Mouse (Mus musculus) kidney, postnatal 0 days (tissue): ENCODE data around the gene Tpk1. TPM values are rescaled to one million over a fixed set of nuclear protein-coding genes. Genes with fewer than 3 reads are reported as not detected.

Experiments used
- ATAC-seq: fragments of 200-750 bp; cut with Nextera tagmentation; replicated peaks from 2 replicates; pipeline ENCODE4 v1.8.0; 2017; ENCODE audit warnings: low read depth, moderate number of reproducible peaks, moderate TSS enrichment, moderate library complexity; ENCODE audit not compliant: low FRiP score
- DNase-seq: peaks from one replicate; pipeline ENCODE4 v3.0.0-alpha.2; 2016; ENCODE audit warnings: low spot score
- H3K27ac ChIP-seq: fragments of 300-500 bp; sonication (generic); 2 replicates; pipeline ENCODE4 v1.5.1; 2014; ENCODE audit warnings: mild to moderate bottlenecking
- H3K27me3 ChIP-seq: fragments of 300-500 bp; sonication (generic); 2 replicates; pipeline ENCODE4 v1.6.1; 2014; ENCODE audit warnings: low read length, mixed read lengths; ENCODE audit not compliant: insufficient read depth
- H3K36me3 ChIP-seq: fragments of 300-500 bp; sonication (generic); 2 replicates; pipeline ENCODE4 v1.6.1; 2014; ENCODE audit warnings: low read length, mixed read lengths; ENCODE audit not compliant: insufficient read depth
- H3K4me1 ChIP-seq: fragments of 300-500 bp; sonication (generic); replicated peaks from 2 replicates; pipeline ENCODE4 v1.6.1; 2014; ENCODE audit warnings: antibody characterized with exemption, low read length, mixed read lengths; ENCODE audit not compliant: insufficient read depth
- H3K4me2 ChIP-seq: fragments of 300-500 bp; sonication (generic); 2 replicates; pipeline ENCODE4 v1.6.1; 2014; ENCODE audit warnings: mild to moderate bottlenecking, low read length, moderate library complexity, mixed read lengths
- H3K4me3 ChIP-seq: fragments of 300-500 bp; sonication (generic); replicated peaks from 2 replicates; pipeline ENCODE4 v1.5.1; 2014; ENCODE audit warnings: low read depth, low read length
- H3K9ac ChIP-seq: fragments of 300-500 bp; sonication (generic); 2 replicates; pipeline ENCODE4 v1.6.1; 2014; ENCODE audit warnings: low read depth, low read length
- H3K9me3 ChIP-seq: fragments of 300-500 bp; sonication (generic); replicated peaks from 2 replicates; pipeline ENCODE4 v1.6.1; 2016; ENCODE audit warnings: low read length, inconsistent platforms, mixed read lengths
- CTCF ChIP-seq: IDR thresholded peaks from 2 replicates; pipeline ENCODE4 v1.5.1; 2016; ENCODE audit warnings: antibody characterized with exemption, low read depth, mild to moderate bottlenecking, moderate library complexity
- WGBS: fragments of 180-500 bp; shearing (Covaris S2); extraction: QIAGEN DNeasy Blood & Tissue Kit; methylation state at CpG from one replicate; pipeline ENCODE4 v1.1.7; 2014; 5-methylcytosine and 5-hydroxymethylcytosine counted together
- polyA plus RNA-seq: library from polyadenylated mRNA; unstranded; fragments of >200 nt; fragmentation: Nextera tagmentation; extraction: Ambion mirVana; gene quantifications from 2 replicates; pipeline ENCODE4 v1.2.1, GENCODE M21; 2015

The Tpk1 gene
- polyA plus RNA-seq, 1 experiment from 2014 or later = 29.5 TPM

DNA sequence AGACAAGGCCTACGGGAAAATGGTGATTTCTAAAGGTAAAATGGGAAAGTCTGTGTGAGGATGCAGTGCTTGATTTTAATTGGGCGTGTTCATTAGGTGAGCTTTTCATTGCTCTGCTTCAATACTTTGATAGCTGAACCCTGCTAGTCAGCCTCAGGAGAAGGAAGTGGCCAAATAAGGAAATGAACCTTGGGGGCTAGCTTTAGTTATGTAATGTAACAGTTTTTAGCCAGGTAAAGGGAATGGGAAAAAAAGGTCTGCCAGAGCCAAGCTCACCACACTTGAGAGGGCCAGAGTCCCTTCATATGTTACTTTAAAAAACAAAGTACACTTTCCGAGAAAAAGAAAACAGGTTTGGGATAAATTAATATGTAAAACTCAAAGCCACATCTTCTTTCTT is 11.5 kb upstream of the Tpk1 start:
- DNase-seq = no peak
- Histone ChIP-seq H3K9me3 (no peaks in the 10 kb centered on the region), H3K27ac (no peak overlapping the region), H3K4me1 (no peaks in the 10 kb centered on the region), H3K36me3 (no peaks in the 10 kb centered on the region), H3K4me3 (no peak overlapping the region), H3K9ac (no peak overlapping the region), H3K4me2 (no peak overlapping the region), H3K27me3 (no peaks in the 10 kb centered on the region)
- no peak for ATAC-seq
- no peak for TF ChIP-seq CTCF
- WGBS = 81% methylated on average over 3 of the region's 3 CpGs

DNA sequence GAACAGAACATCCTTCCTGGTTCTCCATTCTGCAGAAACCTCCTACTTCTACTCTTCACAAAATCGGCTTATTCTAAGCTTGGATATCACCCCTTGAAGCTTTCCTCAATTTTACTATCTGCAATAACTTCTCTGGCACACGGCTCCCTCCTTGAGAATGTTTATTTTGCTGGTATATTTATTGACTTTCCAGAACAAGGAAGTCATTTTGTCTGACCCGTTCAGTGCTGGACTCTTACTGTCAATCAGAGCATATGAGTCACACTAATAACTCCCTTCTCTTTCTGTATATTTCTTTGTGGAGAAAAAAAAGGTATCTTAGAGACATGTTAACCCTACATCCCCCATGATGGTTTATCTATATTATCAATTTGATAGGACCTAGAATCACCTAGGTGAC is 10.1 kb upstream of the Tpk1 start:
- no peaks in the 10 kb centered on the region for H3K4me1 ChIP-seq
- H3K4me3 ChIP-seq = no peak overlapping the region
- TF ChIP-seq CTCF = no peak
- no peak overlapping the region; the same call in 1 of the 2 replicates for H3K27ac ChIP-seq
- H3K9ac ChIP-seq = no peak overlapping the region
- H3K4me2 ChIP-seq = no peak overlapping the region
- no peaks in the 10 kb centered on the region for H3K27me3 ChIP-seq
- WGBS = 27% methylated on average over 3 of the region's 3 CpGs
- ATAC-seq (no peak), DNase-seq (peak; percentile 55)
- no peaks in the 10 kb centered on the region for H3K36me3 ChIP-seq
- H3K9me3 ChIP-seq = no peaks in the 10 kb centered on the region

DNA sequence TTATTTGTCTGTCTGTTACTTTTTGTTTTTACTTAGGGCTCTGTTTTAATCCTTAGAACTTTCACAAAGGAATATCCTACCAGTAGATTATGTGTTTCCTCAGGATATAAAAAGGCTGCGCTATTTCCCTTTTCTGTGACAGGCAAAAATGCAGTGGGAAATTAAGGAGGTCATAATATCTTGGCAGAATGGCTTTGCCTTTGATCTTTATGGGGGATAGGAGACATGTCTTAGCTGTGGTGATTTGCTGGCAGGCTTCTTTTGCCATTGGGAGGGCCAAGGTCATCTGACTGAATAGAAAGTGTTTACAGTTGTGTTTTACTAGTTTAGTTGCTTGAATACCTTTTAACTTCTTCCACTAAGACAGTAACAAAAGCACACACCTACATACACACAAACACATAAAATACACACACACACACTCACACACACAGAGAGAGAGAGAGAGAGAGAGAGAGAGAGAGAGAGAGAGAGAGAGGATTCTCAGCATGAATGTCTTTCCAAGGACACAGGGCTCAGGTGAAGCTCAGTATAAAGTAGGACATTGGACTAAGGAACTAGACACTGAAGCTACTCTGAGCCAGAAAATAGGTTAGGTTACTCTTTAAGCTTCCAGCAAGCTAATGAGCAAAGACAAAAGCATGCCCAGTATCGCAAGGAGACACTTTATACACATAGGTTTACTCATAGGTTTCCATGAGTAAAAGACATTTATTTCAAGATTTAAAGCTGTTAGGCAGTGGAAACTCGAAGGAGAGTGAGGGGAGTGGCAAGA is 9.1 kb upstream of the Tpk1 start:
- no peak for TF ChIP-seq CTCF
- no peaks in the 10 kb centered on the region for H3K9me3 ChIP-seq
- H3K9ac ChIP-seq = no peak overlapping the region
- H3K4me2 ChIP-seq = no peak overlapping the region
- no peaks in the 10 kb centered on the region for H3K36me3 ChIP-seq
- H3K4me1 ChIP-seq = no peaks in the 10 kb centered on the region
- peak; percentile 86 for DNase-seq
- H3K27ac ChIP-seq = peak overlapping the region; percentile 69
- no peak overlapping the region for H3K4me3 ChIP-seq
- peak; percentile 84 for ATAC-seq
- 44% methylated on average over 3 of the region's 3 CpGs for WGBS
- H3K27me3 ChIP-seq = no peaks in the 10 kb centered on the region

DNA sequence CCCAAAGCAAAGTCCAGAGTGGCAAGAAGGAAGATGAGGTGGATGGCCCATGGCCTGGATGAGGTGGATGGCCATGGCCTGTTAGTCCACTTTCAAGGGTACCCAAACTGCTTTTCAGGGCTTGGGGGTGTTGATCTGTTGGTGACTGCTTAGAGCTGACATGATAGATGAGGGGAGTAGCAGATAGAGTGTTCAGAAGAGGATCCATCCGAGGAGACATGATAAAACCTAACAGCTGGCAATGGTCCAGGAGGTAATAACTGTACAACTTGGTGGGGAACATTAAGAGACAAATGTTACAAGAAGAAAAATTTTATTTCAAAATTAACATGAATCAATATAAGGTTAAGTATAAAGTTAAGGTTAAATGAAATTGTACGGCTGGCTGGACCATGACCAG is 4.9 kb upstream of the Tpk1 start:
- H3K4me3 ChIP-seq = no peak overlapping the region
- no peaks in the 10 kb centered on the region for H3K9me3 ChIP-seq
- no peaks in the 10 kb centered on the region for H3K27me3 ChIP-seq
- DNase-seq (no peak), ATAC-seq (no peak)
- no peak overlapping the region for H3K9ac ChIP-seq
- no peak for TF ChIP-seq CTCF
- H3K27ac ChIP-seq = no peak overlapping the region
- no peak overlapping the region for H3K4me2 ChIP-seq
- WGBS = 65% methylated on average over 2 of the region's 2 CpGs
- H3K4me1 ChIP-seq = no peaks in the 10 kb centered on the region
- H3K36me3 ChIP-seq = no peaks in the 10 kb centered on the region

DNA sequence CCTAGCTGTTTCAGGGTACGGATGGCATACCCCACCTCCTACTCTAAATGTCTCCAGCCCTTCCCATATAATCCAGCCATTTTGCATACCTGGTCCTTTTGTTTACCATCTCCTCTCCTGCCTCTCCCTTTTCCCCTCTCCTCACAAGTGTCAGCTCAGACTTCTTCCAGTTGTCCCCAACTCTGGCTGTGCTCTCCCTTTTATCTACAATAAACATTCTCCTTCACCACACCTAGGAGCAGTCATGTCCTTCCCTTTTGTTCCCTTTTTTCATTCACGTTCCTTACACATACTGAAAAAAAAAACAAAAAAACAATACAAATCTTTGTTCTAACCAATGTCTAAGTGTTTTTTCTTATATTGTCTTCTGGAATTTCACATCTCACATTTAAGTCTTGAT is 1.6 kb upstream of the Tpk1 start:
- Histone ChIP-seq H3K27ac (no peak overlapping the region), H3K36me3 (no peaks in the 10 kb centered on the region), H3K9ac (no peak overlapping the region), H3K27me3 (no peaks in the 10 kb centered on the region), H3K4me2 (no peak overlapping the region), H3K9me3 (no peaks in the 10 kb centered on the region), H3K4me3 (no peak overlapping the region), H3K4me1 (no peaks in the 10 kb centered on the region)
- no peak for TF ChIP-seq CTCF
- no peak for ATAC-seq
- DNase-seq = no peak
- 91% methylated on average over 2 of the region's 2 CpGs for WGBS

DNA sequence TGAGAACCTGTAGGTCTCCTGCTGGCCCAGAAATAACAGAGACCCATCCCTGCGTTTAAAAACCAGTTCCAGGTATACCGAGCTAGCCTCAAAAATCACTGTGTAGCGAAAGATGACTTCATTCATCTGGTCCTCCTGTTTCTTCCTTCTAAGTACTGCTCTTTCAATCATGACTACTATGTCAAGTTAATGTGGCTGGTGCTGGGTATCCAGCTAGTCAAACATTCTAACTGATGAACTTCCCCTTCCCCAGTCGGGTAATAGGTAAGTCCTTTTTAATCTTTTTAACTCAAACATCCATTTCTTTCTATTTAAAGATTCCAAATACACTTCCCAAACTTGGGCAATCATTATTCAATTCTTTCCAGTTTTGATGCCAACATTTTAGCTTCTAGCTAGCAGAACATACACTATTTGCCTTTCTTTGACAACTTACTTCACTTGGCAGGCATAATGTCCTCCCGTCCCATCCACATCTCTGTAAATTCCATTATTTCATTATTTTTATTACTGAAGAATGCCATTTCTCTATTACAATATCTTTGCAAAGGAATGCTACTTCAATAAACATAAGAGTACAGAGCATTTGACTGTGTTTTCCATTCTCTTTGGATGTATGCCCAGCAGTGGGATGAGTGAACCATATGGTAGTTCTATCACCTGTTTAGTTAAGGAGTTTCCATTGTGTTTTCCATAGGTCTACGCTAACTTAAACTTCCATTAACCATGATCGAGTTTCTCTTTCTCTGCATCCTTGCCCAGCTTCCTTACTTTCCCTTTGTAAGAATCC is 728 bp upstream of the Tpk1 start:
- Histone ChIP-seq H3K9ac (no peak overlapping the region), H3K27ac (peak overlapping the region; percentile 96), H3K27me3 (no peaks in the 10 kb centered on the region), H3K4me3 (peak overlapping the region; percentile 64), H3K4me2 (peak overlapping the region; percentile 62), H3K4me1 (no peaks in the 10 kb centered on the region), H3K9me3 (no peaks in the 10 kb centered on the region), H3K36me3 (no peaks in the 10 kb centered on the region)
- no peak for TF ChIP-seq CTCF
- ATAC-seq (no peak), DNase-seq (no peak)
- WGBS = 83% methylated on average over 7 of the region's 7 CpGs
